Mouse (Mus musculus) ES-E14 (cell line): Measurements from ENCODE around the gene Gtdc1. TPM values are rescaled to one million over a fixed set of nuclear protein-coding genes. Genes with fewer than 3 reads are reported as not detected.

Experiments
- DNase-seq: peaks from one replicate; pipeline ENCODE4 v3.0.0-alpha.2; 2013; ENCODE audit warnings: low read depth, low spot score
- H3K27ac ChIP-seq: 2 replicates; pipeline ENCODE4 v1.5.1; 2012; ENCODE audit warnings: low read depth, mild to moderate bottlenecking, low read length, moderate library complexity, mixed read lengths; ENCODE audit not compliant: poor library complexity, insufficient read depth, severe bottlenecking
- H3K36me3 ChIP-seq: 2 replicates; pipeline ENCODE4 v1.6.1; 2012; ENCODE audit warnings: mild to moderate bottlenecking, low read length, moderate library complexity, mixed read lengths; ENCODE audit not compliant: control insufficient read depth, poor library complexity, insufficient read depth, severe bottlenecking
- H3K4me1 ChIP-seq, 2 experiments: fragments of 150-350 bp in 1 of 2; sonication (generic) in 1 of 2; 2 replicates each; pipeline ENCODE4 v1.6.1; 2012; ENCODE audit warnings: low read length in 2 of 2, mild to moderate bottlenecking in 1 of 2, mixed read lengths in 1 of 2; ENCODE audit not compliant: control insufficient read depth in 2 of 2, insufficient read depth in 2 of 2, poor library complexity in 1 of 2
- H3K4me3 ChIP-seq, 2 experiments: fragments of 150-350 bp in 1 of 2; sonication (generic) in 1 of 2; 2 replicates each; pipeline ENCODE4 v1.5.1; 2012; ENCODE audit warnings: low read length in 2 of 2, low read depth in 1 of 2, mild to moderate bottlenecking in 1 of 2, mixed read lengths in 1 of 2; ENCODE audit not compliant: insufficient read depth in 1 of 2, poor library complexity in 1 of 2, severe bottlenecking in 1 of 2
- H3K9ac ChIP-seq: 2 replicates; pipeline ENCODE4 v1.6.1; 2012; ENCODE audit warnings: low read depth, mild to moderate bottlenecking, low read length, mixed read lengths; ENCODE audit not compliant: poor library complexity, insufficient read depth, severe bottlenecking
- H3K9me3 ChIP-seq: fragments of 150-350 bp; sonication (generic); 2 replicates; pipeline ENCODE4 v1.6.1; 2012; ENCODE audit warnings: low read depth, mild to moderate bottlenecking, low read length; ENCODE audit not compliant: control insufficient read depth, insufficient read depth
- CHD2 ChIP-seq: IDR thresholded peaks from 2 replicates; pipeline ENCODE4 v1.6.1; 2014; ENCODE audit warnings: mild to moderate bottlenecking, low read depth, low read length, inconsistent platforms
- HCFC1 ChIP-seq: IDR thresholded peaks from 2 replicates; pipeline ENCODE4 v1.6.1; 2012; ENCODE audit warnings: low read length, inconsistent platforms, borderline replicate concordance; ENCODE audit not compliant: insufficient read depth
- MAFK ChIP-seq: IDR thresholded peaks from 2 replicates; pipeline ENCODE4 v1.6.1; 2014; ENCODE audit warnings: mild to moderate bottlenecking, low read depth, low read length, inconsistent platforms; ENCODE audit not compliant: insufficient read depth
- ZC3H11A ChIP-seq: IDR thresholded peaks from 2 replicates; pipeline ENCODE4 v1.6.1; 2012; ENCODE audit warnings: low read depth, mild to moderate bottlenecking, inconsistent platforms, low read length, borderline replicate concordance
- ZNF384 ChIP-seq: IDR thresholded peaks from 2 replicates; pipeline ENCODE4 v1.6.1; 2012; ENCODE audit warnings: low read depth, low read length, inconsistent platforms
- in situ Hi-C, 2 experiments: fragments of 600-800 bp; cut with MboI; formaldehyde crosslinking; loops; one replicate each; pipeline ENCODE4 v1.15.1; 2025; ENCODE audit warnings: low sequenced_read_pairs in 2 of 2, inconsistent platforms in 1 of 2; ENCODE audit not compliant: unreplicated experiment in 2 of 2
- total RNA-seq: library from RNA; depleted of rRNA; stranded (reverse); fragments of 300-350 nt; gene quantifications from 2 replicates; pipeline ENCODE4 v1.2.3, GENCODE M21; 2012

The Gtdc1 gene
- total RNA-seq, 1 experiment = 11.2 TPM

DNA sequence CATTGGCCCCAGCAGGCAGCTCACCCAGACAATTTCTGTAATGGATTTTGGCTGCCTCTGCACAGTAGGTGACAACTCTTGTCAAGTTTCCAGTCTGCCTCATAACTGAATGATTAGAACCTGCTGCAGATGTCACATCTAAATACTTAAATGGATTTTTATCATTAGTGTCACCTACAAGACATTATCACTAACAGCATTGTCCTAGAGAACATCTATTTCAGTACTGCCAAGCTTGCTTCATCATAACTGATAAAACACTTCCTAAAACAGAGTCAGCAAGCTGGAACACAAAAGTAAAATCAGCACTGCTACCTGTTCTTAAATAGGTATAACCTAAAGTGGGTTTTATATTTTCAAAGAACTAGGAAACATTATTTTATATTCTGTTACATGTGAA is 11.2 kb downstream of the Gtdc1 start:
- no peak for DNase-seq
- Histone ChIP-seq H3K36me3 (no peaks in the 10 kb centered on the region), H3K9me3 (no peaks in the 10 kb centered on the region), H3K4me1 (no peaks in the 10 kb centered on the region), H3K9ac (no peak overlapping the region), H3K27ac (no peak overlapping the region), H3K4me3 (no peak overlapping the region)
- in situ Hi-C loops = no loop called here
- TF ChIP-seq ZNF384 (no peak), ZC3H11A (no peak), MAFK (no peak), CHD2 (no peak), HCFC1 (no peak)

DNA sequence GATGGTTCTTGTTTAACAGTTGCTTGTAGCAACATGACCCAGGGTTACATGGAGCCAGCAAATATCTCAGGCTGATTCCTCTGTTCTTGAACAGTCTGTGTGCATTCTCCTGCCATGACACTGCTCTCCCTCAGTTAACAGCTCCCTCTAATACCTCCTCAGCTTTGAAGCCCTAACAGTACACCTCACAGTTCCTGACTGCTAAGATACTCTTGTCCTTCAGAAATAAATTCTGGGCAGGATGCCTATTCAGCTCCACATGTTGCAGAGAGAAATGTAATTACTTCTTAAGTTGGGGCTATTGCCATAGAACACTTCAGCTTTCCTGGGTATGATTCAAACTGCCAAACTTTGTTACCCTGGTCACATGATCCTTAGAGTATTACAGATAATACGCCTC is 29.7 kb downstream of the Gtdc1 start:
- Histone ChIP-seq H3K4me3 (no peak overlapping the region), H3K27ac (no peak overlapping the region), H3K9me3 (no peaks in the 10 kb centered on the region), H3K36me3 (no peaks in the 10 kb centered on the region), H3K9ac (no peak overlapping the region), H3K4me1 (no peaks in the 10 kb centered on the region)
- no peak for DNase-seq
- TF ChIP-seq HCFC1 = no peak
- no peak for TF ChIP-seq ZNF384
- TF ChIP-seq ZC3H11A = no peak
- TF ChIP-seq MAFK = no peak
- no peak for TF ChIP-seq CHD2
- in situ Hi-C loops = no loop called here

DNA sequence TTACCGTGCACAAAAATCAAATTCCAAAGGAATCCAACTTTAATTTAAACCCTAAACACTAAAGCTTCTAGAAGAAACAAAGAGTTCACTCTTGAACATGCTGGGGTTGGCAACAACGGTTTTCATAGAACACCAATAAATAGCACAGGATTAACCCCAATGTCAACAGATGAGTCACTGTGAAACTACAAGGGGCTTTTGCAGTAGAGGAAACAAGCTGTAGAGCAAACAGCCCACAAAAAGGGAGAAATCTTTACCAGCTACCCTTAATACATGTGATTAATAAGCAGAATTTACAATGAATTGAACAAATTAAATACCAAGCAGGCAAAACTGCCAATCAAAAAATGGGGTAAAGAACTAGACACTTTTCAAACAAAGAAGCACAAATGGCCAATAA is 53.7 kb downstream of the Gtdc1 start:
- Histone ChIP-seq H3K9ac (no peak overlapping the region), H3K4me3 (no peak overlapping the region), H3K4me1 (no peaks in the 10 kb centered on the region), H3K27ac (no peak overlapping the region), H3K9me3 (no peaks in the 10 kb centered on the region), H3K36me3 (no peaks in the 10 kb centered on the region)
- in situ Hi-C loops = no loop called here
- TF ChIP-seq MAFK (no peak), ZC3H11A (no peak), CHD2 (no peak), HCFC1 (no peak), ZNF384 (no peak)
- DNase-seq = no peak

DNA sequence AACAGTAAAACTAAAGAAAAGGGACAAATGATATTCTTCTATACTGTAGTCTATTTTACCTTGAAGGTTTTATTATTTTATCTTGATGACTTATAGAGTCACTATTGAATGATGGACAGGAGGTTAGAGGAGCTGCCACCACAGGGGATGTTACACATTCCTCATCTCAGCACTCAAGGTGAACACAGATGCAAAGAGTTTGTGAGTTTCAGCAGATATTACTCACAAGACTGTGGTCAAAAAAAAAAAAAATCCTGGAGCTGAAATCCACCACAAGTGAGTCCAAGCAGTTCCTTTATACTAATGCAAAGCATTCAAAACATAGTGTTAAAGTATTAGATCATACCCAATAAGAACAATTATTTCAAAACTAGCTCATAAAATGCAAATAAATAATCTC is 62.7 kb downstream of the Gtdc1 start:
- TF ChIP-seq MAFK (no peak), CHD2 (no peak), ZNF384 (no peak), ZC3H11A (no peak), HCFC1 (no peak)
- Histone ChIP-seq H3K27ac (no peak overlapping the region), H3K9me3 (no peaks in the 10 kb centered on the region), H3K9ac (no peak overlapping the region), H3K36me3 (no peaks in the 10 kb centered on the region), H3K4me3 (no peak overlapping the region), H3K4me1 (no peaks in the 10 kb centered on the region)
- no peak for DNase-seq
- in situ Hi-C loops = no loop called here

DNA sequence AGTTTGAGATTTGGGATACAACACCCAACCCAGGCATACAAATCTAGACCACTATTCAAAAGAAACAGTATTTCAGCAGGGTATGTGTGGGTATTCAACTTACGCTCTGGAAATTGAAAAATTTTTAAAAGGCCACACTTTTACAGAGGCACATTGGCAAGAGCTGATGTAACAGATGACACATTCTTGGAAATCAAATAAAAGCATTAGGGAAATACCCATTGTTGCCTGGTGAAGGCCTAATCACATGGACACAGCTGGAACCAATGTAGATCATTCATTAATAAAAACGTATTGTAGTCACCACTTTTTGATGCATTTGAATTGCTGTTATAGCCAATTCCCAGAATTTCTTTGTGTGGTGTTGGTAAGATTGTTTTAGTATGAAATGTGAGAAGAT is 73.0 kb downstream of the Gtdc1 start:
- H3K36me3 ChIP-seq = no peaks in the 10 kb centered on the region
- TF ChIP-seq CHD2 = no peak
- no peak for TF ChIP-seq MAFK
- no peak for TF ChIP-seq ZNF384
- TF ChIP-seq HCFC1 = no peak
- no peak for TF ChIP-seq ZC3H11A
- DNase-seq = no peak
- H3K9ac ChIP-seq = no peak overlapping the region
- H3K4me3 ChIP-seq = no peak overlapping the region
- in situ Hi-C loops = no loop called here
- H3K4me1 ChIP-seq = no peaks in the 10 kb centered on the region
- H3K27ac ChIP-seq = no peak overlapping the region
- H3K9me3 ChIP-seq = no peaks in the 10 kb centered on the region
